ENCODE assay signal across 8 mouse cellular contexts in genomic region chr5:29569378-29570280, GRCm38 (mm10). TPM values are rescaled to one million over a fixed set of nuclear protein-coding genes. Genes with fewer than 3 reads are reported as not detected.
DNase-seq lines count a peak whose midpoint lies in the region; ATAC-seq and TF ChIP-seq lines count a peak whose summit lies in the region.

No protein-coding gene starts in this region.

- WGBS in kidney, adult 2 months: 1% methylated on average over 67 of the region's 67 CpGs
- 6% methylated on average over 28 of the region's 67 CpGs for WGBS in embryonic facial prominence, embryonic 14.5 days

- peaks cover 7% of the 10 kb centered on the region for H3K4me1 ChIP-seq in kidney, adult 2 months (ENCODE audit: control insufficient read depth, insufficient read depth, low read length)
- peaks cover 24% of the 10 kb centered on the region for H3K4me1 ChIP-seq in G1E (ENCODE audit: insufficient read depth, low read depth, low read length)
- peaks cover 7% of the 10 kb centered on the region for H3K4me1 ChIP-seq in embryonic facial prominence, embryonic 14.5 days (ENCODE audit: control insufficient read depth, insufficient read depth, low read length)

- H3K9ac ChIP-seq in embryonic facial prominence, embryonic 14.5 days (ENCODE audit: low read depth, low read length): peak overlapping the region; percentile 76

- TF ChIP-seq CTCF in kidney, adult 2 months (conservative IDR thresholded peaks at IDR 0.05; ENCODE audit: insufficient read depth, insufficient read length, low read depth, low read length): peak; percentile 28; the same call in 1 of the 2 replicates
- TF ChIP-seq CTCF in G1E (IDR thresholded peaks at IDR 0.05; ENCODE audit: low read depth, low read length): no peak

- peak overlapping the region; percentile 52 for H3K27ac ChIP-seq in kidney, adult 2 months (ENCODE audit: insufficient read depth, low read depth, low read length)
- H3K27ac ChIP-seq in embryonic facial prominence, embryonic 14.5 days (replicated peaks; ENCODE audit: low read depth, low read length): peak overlapping the region; percentile 93

- H3K9me3 ChIP-seq in G1E (replicated peaks): peaks cover 14% of the 10 kb centered on the region
- H3K9me3 ChIP-seq in embryonic facial prominence, embryonic 14.5 days (ENCODE audit: control insufficient read depth, low read length): no peaks in the 10 kb centered on the region

- ATAC-seq in G1E (ENCODE audit: extremely low read depth, insufficient number of reproducible peaks, low FRiP score, poor library complexity, severe bottlenecking): 0 out of 2 replicates have a peak, but pooled peaks have one; percentile 11
- peak; percentile 54 for ATAC-seq in embryonic facial prominence, embryonic 14.5 days (ENCODE audit: low read depth)

- peak overlapping the region; percentile 96 for H3K4me2 ChIP-seq in embryonic facial prominence, embryonic 14.5 days (ENCODE audit: low read depth, low read length)

- peak; percentile 75 for DNase-seq in kidney, adult 2 months
- DNase-seq in kidney, postnatal 4 days: no peak
- DNase-seq in G1E (ENCODE audit: low spot score): no peak
- DNase-seq in embryonic facial prominence, embryonic 14.5 days (ENCODE audit: low spot score): peak; percentile 62
- DNase-seq in kidney, adult 9 months: peak; percentile 71
- DNase-seq in mesoderm, embryonic 11.5 days (ENCODE audit: low read depth, low spot score): peak; percentile 53
- no peak for DNase-seq in B cell, adult 2 months
- DNase-seq in cerebellum, postnatal 10 days: no peak

- no peaks in the 10 kb centered on the region for H3K36me3 ChIP-seq in kidney, adult 2 months (ENCODE audit: control insufficient read depth, insufficient read depth, low read length)
- H3K36me3 ChIP-seq in G1E (replicated peaks): peaks cover 34% of the 10 kb centered on the region
- peaks cover 13% of the 10 kb centered on the region for H3K36me3 ChIP-seq in embryonic facial prominence, embryonic 14.5 days (ENCODE audit: control insufficient read depth, insufficient read depth, low read length)

- no peak for TF ChIP-seq POLR2A in kidney, adult 2 months (IDR thresholded peaks at IDR 0.05; ENCODE audit: low read depth, low read length)

- peak overlapping the region; percentile 85 for H3K4me3 ChIP-seq in kidney, adult 2 months (ENCODE audit: insufficient read depth, low read depth, low read length)
- peak overlapping the region; percentile 95 for H3K4me3 ChIP-seq in G1E (ENCODE audit: low read depth, low read length)
- H3K4me3 ChIP-seq in embryonic facial prominence, embryonic 14.5 days (ENCODE audit: low read depth, low read length): peak overlapping the region; percentile 80

- H3K27me3 ChIP-seq in kidney, adult 2 months (replicated peaks; ENCODE audit: control insufficient read depth, insufficient read depth, low read length): no peaks in the 10 kb centered on the region
- no peaks in the 10 kb centered on the region for H3K27me3 ChIP-seq in G1E (ENCODE audit: insufficient read depth, low read length)
- no peaks in the 10 kb centered on the region for H3K27me3 ChIP-seq in embryonic facial prominence, embryonic 14.5 days (replicated peaks; ENCODE audit: control insufficient read depth, insufficient read depth, low read length)

RNA-seq across cellular contexts. Expression of gene Ube3c, which starts 0.6 kb away (rescaled TPM):
- 15.0 and 16.7 TPM in 2 replicates for polyA plus RNA-seq in kidney, adult 2 months (2012; rRNA removed)
- total RNA-seq in G1E (2014; fragmentation: Nextera tagmentation): 37.1 and 49.5 TPM in 2 replicates
- 35.8 and 38.0 TPM in 2 replicates for total RNA-seq in G1E (2017)
- polyA plus RNA-seq in G1E (2012): 3.5 and 3.8 TPM in 2 replicates
- 36.3 and 39.4 TPM in 2 replicates for polyA plus RNA-seq in embryonic facial prominence, embryonic 14.5 days (2014; fragmentation: Nextera tagmentation; extraction: Ambion mirVana)

Comparison
In these comparisons a context has a peak if more than half of its experiments do, and no peak if none do; other contexts are left out.
1. DNase-seq: peak in kidney, adult 2 months (single experiment), embryonic facial prominence, embryonic 14.5 days (single experiment), kidney, adult 9 months (single experiment) and mesoderm, embryonic 11.5 days (single experiment); none in kidney, postnatal 4 days (0 of 2), G1E (single experiment), B cell, adult 2 months (0 of 2) and cerebellum, postnatal 10 days (0 of 2).
2. Peak in every context shown above with its lines, with median percentiles within 50 percentile points of each other: H3K4me3 ChIP-seq.